Mouse (Mus musculus) hindbrain, embryonic 15.5 days (tissue): ENCODE data around the gene Zfp36l2. TPM values are rescaled to one million over a fixed set of nuclear protein-coding genes. Genes with fewer than 3 reads are reported as not detected.
"Not testable (repeated sequence)": the region's sequence is repeated elsewhere in the genome, so short reads cannot be mapped to it uniquely, and the experiment has no call there.

ENCODE experiments used
- ATAC-seq: fragments of 200-750 bp; cut with Nextera tagmentation; 2 replicates; pipeline ENCODE4 v1.8.0; 2017; ENCODE audit warnings: low read depth, moderate number of reproducible peaks, moderate TSS enrichment; ENCODE audit not compliant: low FRiP score
- H3K27ac ChIP-seq: fragments of 300-500 bp; sonication (generic); replicated peaks from 2 replicates; pipeline ENCODE4 v1.5.1; 2015; ENCODE audit warnings: mild to moderate bottlenecking, inconsistent platforms
- H3K27me3 ChIP-seq: fragments of 300-500 bp; sonication (generic); 2 replicates; pipeline ENCODE4 v1.6.1; 2015; ENCODE audit warnings: control low read depth, inconsistent platforms
- H3K36me3 ChIP-seq: fragments of 300-500 bp; sonication (generic); 2 replicates; pipeline ENCODE4 v1.6.1; 2015; ENCODE audit warnings: control low read depth, inconsistent platforms
- H3K4me1 ChIP-seq: fragments of 300-500 bp; sonication (generic); replicated peaks from 2 replicates; pipeline ENCODE4 v1.6.1; 2015; ENCODE audit warnings: control low read depth, inconsistent platforms
- H3K4me2 ChIP-seq: fragments of 300-500 bp; sonication (generic); 2 replicates; pipeline ENCODE4 v1.6.1; 2015; ENCODE audit warnings: moderate library complexity, mild to moderate bottlenecking, inconsistent platforms
- H3K4me3 ChIP-seq: fragments of 300-500 bp; sonication (generic); 2 replicates; pipeline ENCODE4 v1.5.1; 2015; ENCODE audit warnings: mild to moderate bottlenecking, inconsistent platforms
- H3K9ac ChIP-seq: fragments of 300-500 bp; sonication (generic); 2 replicates; pipeline ENCODE4 v1.6.1; 2015; ENCODE audit warnings: inconsistent platforms
- H3K9me3 ChIP-seq: fragments of 300-500 bp; sonication (generic); 2 replicates; pipeline ENCODE4 v1.6.1; 2016; ENCODE audit warnings: control low read depth, inconsistent platforms
- WGBS: fragments of 180-500 bp; shearing (Covaris S2); methylation state at CpG from one replicate; pipeline ENCODE4 v1.1.7; 2015; 5-methylcytosine and 5-hydroxymethylcytosine counted together
- polyA plus RNA-seq: library from polyadenylated mRNA; unstranded; fragments of >200 nt; fragmentation: Nextera tagmentation; extraction: Ambion mirVana; gene quantifications from 2 replicates; pipeline ENCODE4 v1.2.1, GENCODE M21; 2015

Zfp36l2 gene
- polyA plus RNA-seq, result 5.1 and 5.3 TPM in 2 replicates

DNA sequence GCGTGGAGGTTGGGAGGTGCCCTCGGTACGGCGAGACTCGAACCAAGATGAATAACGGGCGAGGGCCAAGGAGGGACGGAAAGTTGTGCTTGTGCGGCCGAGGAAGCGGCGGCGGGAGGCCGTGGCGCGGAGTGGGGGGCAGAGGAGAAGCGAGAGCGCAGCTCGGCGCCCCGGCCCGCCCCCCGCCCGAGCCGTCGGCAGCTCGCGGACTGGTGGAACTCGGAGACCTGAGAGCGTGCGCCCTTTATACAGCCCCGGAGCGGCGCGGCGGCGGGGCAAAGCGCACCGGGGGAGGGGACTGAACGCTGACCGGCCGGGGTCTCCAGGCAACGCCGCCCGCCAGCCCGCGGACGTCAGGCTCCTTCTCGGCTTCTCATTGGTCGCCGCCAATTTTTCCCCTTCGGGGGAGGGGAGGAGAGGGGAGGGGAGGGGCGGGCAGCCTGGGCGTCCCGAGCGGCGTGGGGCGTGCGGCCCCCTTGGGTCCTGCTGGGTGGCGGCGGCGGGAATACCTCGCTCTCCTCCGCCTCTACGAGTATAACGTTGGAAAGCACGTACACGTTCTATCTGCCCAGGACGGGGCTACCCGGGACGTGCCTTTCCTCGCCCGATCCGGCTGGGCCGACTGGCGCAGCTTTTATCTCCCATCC, at the start of gene Zfp36l2:
Zfp36l2 (minus strand) TSS at position 221 of the 647 bp plus-strand sequence.
- peaks cover 11% of the 10 kb centered on the region for H3K27me3 ChIP-seq
- peak within 1 kb of the TSS; percentile 55 for H3K4me3 ChIP-seq
- no peaks in the 10 kb centered on the region for H3K9me3 ChIP-seq
- H3K4me1 ChIP-seq, result peaks cover 39% of the 10 kb centered on the region
- under 1% methylated on average over 68 of the region's 76 CpGs for WGBS
- peak within 1 kb of the TSS; percentile 77 for H3K4me2 ChIP-seq
- H3K27ac ChIP-seq, result peak within 1 kb of the TSS; percentile 79
- ATAC-seq, result peak; percentile 84
- H3K36me3 ChIP-seq, result 0 out of 2 replicates have a peak, but pooled peaks cover 2% of the 10 kb centered on the region
- H3K9ac ChIP-seq, result peak within 1 kb of the TSS; percentile 53

DNA sequence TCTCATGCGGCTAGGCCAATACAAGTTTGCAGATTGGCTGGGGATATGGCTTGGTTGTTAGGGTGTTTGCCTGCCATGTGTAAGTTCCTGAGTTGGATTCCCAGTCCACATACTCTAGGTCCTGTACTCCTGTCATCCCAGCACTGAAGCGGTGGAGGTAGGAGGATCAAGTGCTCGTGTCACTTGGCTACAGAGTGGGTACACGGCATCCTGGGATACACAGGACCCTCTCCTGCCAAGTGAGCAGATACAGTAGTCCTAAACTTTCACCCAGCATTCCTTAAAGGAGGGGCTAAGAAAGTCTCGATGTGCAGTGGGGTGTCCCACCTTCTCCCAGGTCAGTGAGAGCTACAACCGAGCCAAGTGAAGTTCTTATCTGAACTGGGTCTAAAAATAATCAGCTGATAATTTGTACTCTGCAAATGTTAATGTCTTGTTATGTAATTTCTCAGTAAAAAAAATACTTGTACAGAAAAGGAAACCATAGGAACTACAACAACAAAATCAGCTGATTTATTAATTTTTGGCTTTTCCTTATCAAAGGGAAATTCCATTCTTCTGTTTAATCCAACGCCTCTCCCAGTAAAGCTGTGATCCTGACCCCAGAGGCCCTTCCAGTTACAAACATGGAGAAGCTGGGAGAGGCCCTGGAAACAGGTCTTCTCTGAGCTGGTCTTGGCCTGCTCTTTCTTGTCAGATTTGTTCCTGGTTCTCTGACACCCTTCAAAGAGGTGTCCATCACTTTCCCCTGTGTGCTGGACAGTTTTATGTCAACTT, 49.2 kb upstream of the Zfp36l2 start:
- Histone ChIP-seq H3K36me3 (no peaks in the 10 kb centered on the region), H3K4me2 (no peak overlapping the region), H3K4me3 (no peak overlapping the region), H3K27me3 (no peaks in the 10 kb centered on the region), H3K9ac (no peak overlapping the region), H3K9me3 (no peaks in the 10 kb centered on the region), H3K4me1 (no peaks in the 10 kb centered on the region), H3K27ac (no peak overlapping the region)
- 95% methylated on average over 7 of the region's 7 CpGs for WGBS
- no peak for ATAC-seq

DNA sequence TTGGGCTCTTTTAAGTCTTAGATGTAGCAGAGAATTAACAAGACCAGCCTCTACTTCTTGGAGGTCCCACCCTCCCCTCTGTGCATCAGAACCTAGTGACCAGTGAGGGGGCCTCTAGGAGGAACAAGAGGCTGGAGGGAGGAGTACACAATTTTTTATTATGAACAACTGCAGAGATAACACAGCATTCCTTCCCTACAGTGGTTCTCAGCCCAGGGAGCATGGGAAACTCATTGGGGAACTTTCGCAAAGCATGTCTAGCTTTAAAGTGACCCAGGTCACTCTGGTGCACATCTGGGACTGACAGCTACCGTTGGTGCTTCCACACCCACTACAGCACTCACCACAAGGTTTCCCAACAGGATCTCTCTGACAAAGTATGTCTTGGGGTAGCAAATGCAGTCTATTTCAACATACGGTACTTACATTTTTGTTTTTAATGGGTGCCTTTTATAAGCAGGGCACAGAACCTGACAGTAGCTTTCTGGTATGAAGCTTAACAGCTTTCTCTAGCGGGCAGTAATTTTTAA, 47.7 kb upstream of the Zfp36l2 start:
- H3K4me2 ChIP-seq, result no peak overlapping the region
- H3K27me3 ChIP-seq, result no peaks in the 10 kb centered on the region
- H3K9ac ChIP-seq, result no peak overlapping the region
- peaks cover 4% of the 10 kb centered on the region; the same call in 1 of the 2 replicates for H3K36me3 ChIP-seq
- no peak overlapping the region for H3K4me3 ChIP-seq
- no peaks in the 10 kb centered on the region for H3K9me3 ChIP-seq
- H3K27ac ChIP-seq, result no peak overlapping the region
- no peak for ATAC-seq
- WGBS, result 89% methylated on average over 4 of the region's 4 CpGs
- no peaks in the 10 kb centered on the region for H3K4me1 ChIP-seq

DNA sequence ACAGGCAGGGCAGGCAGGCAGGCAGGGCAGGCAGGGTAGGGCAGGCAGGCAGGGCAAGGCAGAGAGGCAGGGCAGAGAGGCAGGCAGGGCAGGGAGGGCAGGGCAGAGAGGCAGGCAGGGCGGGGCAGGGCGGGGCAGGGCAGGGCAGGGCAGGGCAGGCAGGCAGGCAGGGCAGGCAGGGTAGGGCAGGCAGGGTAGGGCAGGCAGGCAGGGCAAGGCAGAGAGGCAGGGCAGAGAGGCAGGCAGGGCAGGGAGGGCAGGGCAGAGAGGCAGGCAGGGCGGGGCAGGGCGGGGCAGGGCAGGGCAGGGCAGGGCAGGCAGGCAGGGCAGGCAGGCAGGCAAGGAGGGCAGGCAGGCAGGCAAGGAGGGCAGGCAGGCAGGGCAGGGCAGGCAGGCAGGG, 47.0 kb upstream of the Zfp36l2 start:
- not testable (repeated sequence) for H3K4me1 ChIP-seq, H3K9ac ChIP-seq, H3K36me3 ChIP-seq, H3K27ac ChIP-seq, ATAC-seq, H3K4me3 ChIP-seq, H3K4me2 ChIP-seq, H3K27me3 ChIP-seq, H3K9me3 ChIP-seq
- WGBS, result no CpG with 5 or more reads among the region's 4 CpGs

DNA sequence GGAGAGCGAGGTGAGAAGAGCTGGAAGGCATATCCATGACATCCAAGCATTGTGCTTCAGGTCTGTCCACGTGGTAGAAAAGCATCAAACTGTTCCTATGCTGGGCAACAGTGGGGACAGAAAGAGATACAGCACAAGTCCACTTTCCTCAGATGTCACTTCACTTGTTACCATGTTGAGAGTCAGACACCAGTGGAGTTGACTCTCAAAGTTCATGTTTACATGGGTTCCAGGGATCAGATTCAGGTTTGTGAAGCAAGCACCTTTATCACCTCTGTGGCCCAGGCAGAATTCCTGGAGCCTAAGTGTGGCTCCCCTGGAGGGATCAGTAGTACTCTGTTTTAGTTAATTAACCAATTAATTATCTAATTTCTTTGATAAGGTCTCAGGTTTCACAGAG, 46.0 kb upstream of the Zfp36l2 start:
- H3K4me3 ChIP-seq, result no peak overlapping the region
- no peak overlapping the region for H3K27ac ChIP-seq
- no peak overlapping the region for H3K9ac ChIP-seq
- 94% methylated on average over 2 of the region's 2 CpGs for WGBS
- no peak for ATAC-seq
- no peaks in the 10 kb centered on the region for H3K27me3 ChIP-seq
- H3K9me3 ChIP-seq, result no peaks in the 10 kb centered on the region
- H3K4me1 ChIP-seq, result no peaks in the 10 kb centered on the region
- no peak overlapping the region for H3K4me2 ChIP-seq
- H3K36me3 ChIP-seq, result peaks cover 11% of the 10 kb centered on the region; the same call in 1 of the 2 replicates

DNA sequence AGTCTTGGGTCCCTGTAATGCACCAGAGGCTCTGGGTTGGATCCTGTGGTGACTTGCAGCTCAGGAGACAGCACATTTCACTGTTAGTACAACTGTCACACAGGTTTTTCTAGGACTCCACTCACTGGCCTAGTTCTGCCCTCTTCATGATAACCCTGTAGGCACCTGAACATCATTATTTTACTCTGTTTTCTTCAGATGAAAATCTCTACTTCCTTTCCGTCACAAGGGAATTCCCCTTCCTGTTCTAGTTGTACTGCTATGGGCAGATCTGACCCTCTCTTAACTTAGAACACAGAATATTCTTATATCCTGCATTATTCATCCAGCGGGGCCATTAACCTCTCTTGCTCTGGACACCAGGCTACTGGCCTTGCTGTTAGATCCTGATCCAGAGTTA, 43.6 kb upstream of the Zfp36l2 start:
- no peak overlapping the region for H3K4me2 ChIP-seq
- no peak for ATAC-seq
- whole genome bisulfite sequencing, result 92% methylated on average over 2 of the region's 2 CpGs
- H3K9ac ChIP-seq, result no peak overlapping the region
- no peaks in the 10 kb centered on the region for H3K4me1 ChIP-seq
- H3K4me3 ChIP-seq, result no peak overlapping the region
- H3K36me3 ChIP-seq, result peaks cover 16% of the 10 kb centered on the region
- H3K9me3 ChIP-seq, result no peaks in the 10 kb centered on the region
- no peak overlapping the region for H3K27ac ChIP-seq
- H3K27me3 ChIP-seq, result no peaks in the 10 kb centered on the region

DNA sequence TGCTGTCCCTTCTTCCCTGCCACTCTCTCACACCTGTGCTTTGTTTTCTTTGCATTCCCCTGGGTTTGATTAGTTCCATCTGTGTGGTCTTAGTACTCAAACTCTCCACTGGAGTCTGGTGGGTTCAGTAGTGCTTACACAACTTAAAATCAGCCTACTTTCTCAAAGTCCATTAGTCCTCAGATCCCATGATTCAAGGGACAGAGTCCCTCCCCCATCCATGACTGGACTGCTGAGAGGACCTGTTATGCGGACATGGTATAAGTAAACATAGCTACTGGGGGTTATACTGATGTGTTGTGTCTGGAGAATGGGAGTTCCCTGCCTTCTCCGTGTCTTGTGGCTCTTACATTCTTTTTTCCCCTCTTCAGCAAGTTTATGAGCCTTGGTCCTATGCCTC, 40.5 kb upstream of the Zfp36l2 start:
- Histone ChIP-seq H3K4me2 (no peak overlapping the region), H3K9ac (no peak overlapping the region), H3K36me3 (peaks cover 16% of the 10 kb centered on the region), H3K9me3 (no peaks in the 10 kb centered on the region), H3K4me3 (no peak overlapping the region), H3K27me3 (no peaks in the 10 kb centered on the region), H3K27ac (no peak overlapping the region), H3K4me1 (no peaks in the 10 kb centered on the region)
- ATAC-seq, result no peak
- 92% methylated on average over 2 of the region's 2 CpGs for WGBS

DNA sequence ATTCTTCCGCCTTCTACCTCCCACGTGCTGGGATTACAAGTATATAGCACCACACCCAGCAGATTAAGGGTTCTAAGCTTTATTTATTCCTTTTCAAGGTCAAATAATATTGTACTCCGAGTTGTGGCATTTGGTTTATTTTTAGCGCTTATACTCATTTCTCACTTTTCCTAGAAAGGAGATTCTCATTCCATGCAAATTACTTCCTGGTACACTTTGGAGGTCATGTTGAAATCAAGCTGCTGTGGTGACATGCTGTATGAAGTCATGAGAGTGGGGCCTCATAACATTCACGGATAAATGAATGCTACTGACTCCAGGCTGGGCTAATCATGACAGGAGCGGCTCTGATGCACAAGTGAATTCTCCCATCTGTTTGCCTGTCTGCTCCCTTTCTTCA, 38.9 kb upstream of the Zfp36l2 start:
- ATAC-seq, result no peak

DNA sequence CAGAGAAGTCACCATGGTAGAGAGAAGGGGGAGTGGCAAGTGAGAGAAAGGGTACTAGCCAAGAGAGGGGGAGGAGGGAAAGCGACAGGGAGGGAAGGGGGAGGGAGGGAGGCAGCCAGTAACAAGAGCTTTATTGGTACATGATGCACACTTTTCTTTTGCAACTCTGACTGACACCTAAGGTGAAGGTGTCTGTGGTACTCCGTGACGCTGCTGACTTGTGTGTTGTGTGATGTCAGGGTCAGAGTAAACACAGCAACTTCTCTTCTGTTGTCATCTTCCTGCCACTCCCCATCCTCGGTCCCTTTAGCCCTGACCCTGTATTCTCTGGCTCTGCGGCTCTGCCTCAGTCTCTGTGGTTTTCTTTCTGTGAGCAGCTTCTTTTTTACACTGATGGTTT, 38.5 kb upstream of the Zfp36l2 start:
- Histone ChIP-seq H3K27ac (no peak overlapping the region), H3K4me3 (no peak overlapping the region), H3K27me3 (no peaks in the 10 kb centered on the region), H3K4me2 (no peak overlapping the region), H3K4me1 (no peaks in the 10 kb centered on the region), H3K9ac (no peak overlapping the region), H3K9me3 (no peaks in the 10 kb centered on the region), H3K36me3 (peaks cover 21% of the 10 kb centered on the region)
- ATAC-seq, result no peak
- 57% methylated on average over 5 of the region's 5 CpGs for WGBS

More for the DNA sequence above, 38.9 kb upstream of the Zfp36l2 start:
- no peaks in the 10 kb centered on the region for H3K9me3 ChIP-seq
- WGBS, result 84% methylated on average over 6 of the region's 6 CpGs
- H3K36me3 ChIP-seq, result peaks cover 16% of the 10 kb centered on the region
- H3K4me2 ChIP-seq, result no peak overlapping the region
- H3K4me1 ChIP-seq, result no peaks in the 10 kb centered on the region
- no peak overlapping the region for H3K4me3 ChIP-seq
- H3K9ac ChIP-seq, result no peak overlapping the region
- no peaks in the 10 kb centered on the region for H3K27me3 ChIP-seq
- no peak overlapping the region for H3K27ac ChIP-seq

DNA sequence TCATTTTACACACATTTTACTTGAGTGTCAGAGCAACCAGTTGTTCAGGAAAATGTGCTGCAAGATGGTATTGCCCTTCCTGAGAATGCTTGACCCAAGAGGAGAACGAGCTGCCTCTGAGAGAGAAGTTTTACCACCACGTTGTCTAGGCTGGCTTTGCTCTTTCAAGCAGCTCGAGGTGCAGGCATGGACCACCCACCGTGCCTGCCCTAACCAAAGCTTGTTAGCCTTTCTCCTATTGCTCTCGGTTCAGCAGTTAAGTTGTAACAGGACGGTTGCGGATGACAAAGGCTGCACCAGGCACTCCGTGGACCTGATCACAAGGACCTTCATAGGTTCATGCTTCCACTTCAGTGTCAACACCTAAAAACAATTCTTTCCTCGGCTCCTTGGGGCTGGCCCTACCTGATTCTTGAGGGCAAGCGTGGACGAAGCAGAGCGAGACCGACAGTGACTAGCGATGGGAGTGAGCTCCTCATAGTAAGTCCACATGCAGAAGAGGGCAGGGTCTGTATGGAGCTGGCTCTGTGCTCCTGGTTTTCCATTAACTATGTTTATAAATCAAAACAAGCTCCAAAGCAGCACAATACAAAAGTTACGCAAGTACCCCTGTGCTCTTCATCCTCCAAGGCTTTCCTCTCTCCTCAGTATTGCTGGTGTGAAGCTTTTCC, 36.6 kb upstream of the Zfp36l2 start:
- no peaks in the 10 kb centered on the region for H3K4me1 ChIP-seq
- no peaks in the 10 kb centered on the region for H3K27me3 ChIP-seq
- WGBS, result 69% methylated on average over 15 of the region's 15 CpGs
- ATAC-seq, result no peak
- peaks cover 21% of the 10 kb centered on the region for H3K36me3 ChIP-seq
- no peaks in the 10 kb centered on the region for H3K9me3 ChIP-seq
- H3K27ac ChIP-seq, result no peak overlapping the region
- no peak overlapping the region for H3K4me2 ChIP-seq
- no peak overlapping the region for H3K4me3 ChIP-seq
- no peak overlapping the region for H3K9ac ChIP-seq

DNA sequence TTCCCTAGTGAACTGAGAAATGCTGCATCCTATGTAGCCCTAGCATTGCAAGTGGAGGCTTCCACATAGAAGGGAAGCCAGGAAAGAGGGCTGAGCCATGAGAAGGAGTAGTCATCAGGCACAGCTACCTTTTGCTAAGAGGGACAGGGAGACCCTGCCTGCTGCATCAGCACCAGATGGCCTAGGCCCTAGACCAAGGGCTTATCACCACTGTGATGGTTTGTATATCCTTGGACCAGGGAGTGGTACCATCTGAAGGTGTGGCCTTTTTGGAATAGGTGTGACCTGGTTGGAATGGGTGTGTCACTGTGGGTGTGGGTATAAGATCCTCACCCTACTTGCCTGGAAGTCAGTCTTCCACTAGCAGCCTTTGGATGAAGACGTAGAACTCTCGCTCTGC, 31.1 kb upstream of the Zfp36l2 start:
- H3K36me3 ChIP-seq, result peaks cover 14% of the 10 kb centered on the region
- not testable (repeated sequence) for ATAC-seq, H3K4me3 ChIP-seq, H3K9me3 ChIP-seq, H3K27me3 ChIP-seq, H3K27ac ChIP-seq, H3K4me1 ChIP-seq, H3K9ac ChIP-seq, H3K4me2 ChIP-seq
- WGBS, result 100% methylated on average over 2 of the region's 2 CpGs

DNA sequence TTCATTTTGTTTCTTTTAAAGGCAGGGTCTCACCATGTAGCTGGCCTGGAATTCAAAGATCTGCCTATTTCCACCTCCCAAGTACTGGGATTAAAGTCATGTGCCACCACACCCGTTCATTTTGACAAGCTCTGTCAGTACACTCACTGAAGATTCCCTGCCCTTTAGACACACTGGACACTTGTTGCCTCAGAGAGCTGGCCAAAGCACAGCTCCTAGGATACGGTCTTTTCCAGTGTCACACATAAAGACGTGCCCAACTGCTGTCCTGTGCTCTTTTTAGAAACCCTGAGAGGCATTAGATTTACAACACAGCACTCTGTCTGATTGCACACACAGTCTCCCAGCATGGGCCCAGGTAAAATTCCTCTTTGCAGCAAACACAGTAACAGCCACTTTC, 29.9 kb upstream of the Zfp36l2 start:
- Histone ChIP-seq H3K4me3 (no peak overlapping the region), H3K4me1 (no peaks in the 10 kb centered on the region), H3K27me3 (no peaks in the 10 kb centered on the region), H3K36me3 (peaks cover 14% of the 10 kb centered on the region), H3K9ac (no peak overlapping the region), H3K27ac (no peak overlapping the region), H3K9me3 (no peaks in the 10 kb centered on the region), H3K4me2 (no peak overlapping the region)
- no peak for ATAC-seq
- WGBS, result 76% methylated on average over 3 of the region's 3 CpGs
